Mouse (Mus musculus): ENCODE measurements around the gene Tmcc3. TPM values are rescaled to one million over a fixed set of nuclear protein-coding genes. Genes with fewer than 3 reads are reported as not detected.

The Tmcc3 gene
- total RNA-seq, 1 experiment, result 7.0 TPM

GRCm38 (mm10) chr10:94581384-94581783 is 269.6 kb downstream of the Tmcc3 start:
- no peaks in the 10 kb centered on the region for H3K9me3 ChIP-seq (ENCODE audit: control insufficient read depth, insufficient read depth, low read depth, low read length)
- no peaks in the 10 kb centered on the region; the same call in 1 of the 2 replicates for H3K36me3 ChIP-seq (ENCODE audit: control insufficient read depth, insufficient read depth, low read length, poor library complexity, severe bottlenecking)
- H3K9ac ChIP-seq (ENCODE audit: insufficient read depth, low read depth, low read length, poor library complexity, severe bottlenecking), result no peak overlapping the region
- no peak for DNase-seq (ENCODE audit: low read depth, low spot score)
- no peaks in the 10 kb centered on the region for H3K4me1 ChIP-seq (ENCODE audit: control insufficient read depth in 2 of 2, insufficient read depth in 2 of 2, low read length in 2 of 2, poor library complexity in 1 of 2)
- no peak overlapping the region for H3K27ac ChIP-seq (ENCODE audit: insufficient read depth, low read depth, low read length, poor library complexity, severe bottlenecking)
- in situ Hi-C loops (cut with MboI; ENCODE audit: low sequenced_read_pairs in 2 of 2, unreplicated experiment in 2 of 2), result no loop called here
- TF ChIP-seq ZC3H11A (IDR thresholded peaks at IDR 0.05; ENCODE audit: borderline replicate concordance, low read depth, low read length) (no peak), CHD2 (IDR thresholded peaks at IDR 0.05; ENCODE audit: low read depth, low read length) (no peak), HCFC1 (IDR thresholded peaks at IDR 0.05; ENCODE audit: borderline replicate concordance, insufficient read depth, low read length) (no peak), ZNF384 (IDR thresholded peaks at IDR 0.05; ENCODE audit: low read depth, low read length) (no peak), MAFK (IDR thresholded peaks at IDR 0.05; ENCODE audit: insufficient read depth, low read depth, low read length) (no peak)
- no peak overlapping the region for H3K4me3 ChIP-seq (ENCODE audit: insufficient read depth in 1 of 2, low read depth in 1 of 2, low read length in 2 of 2, poor library complexity in 1 of 2, severe bottlenecking in 1 of 2)

GRCm38 (mm10) chr10:94583714-94584113 is 272.0 kb downstream of the Tmcc3 start:
- Histone ChIP-seq H3K36me3 (ENCODE audit: control insufficient read depth, insufficient read depth, low read length, poor library complexity, severe bottlenecking) (no peaks in the 10 kb centered on the region; the same call in 1 of the 2 replicates), H3K4me1 (ENCODE audit: control insufficient read depth in 2 of 2, insufficient read depth in 2 of 2, low read length in 2 of 2, poor library complexity in 1 of 2) (peaks cover 0 to 1% of the 10 kb centered on the region in 2 experiments; a peak in 1 of 4 replicates), H3K9me3 (ENCODE audit: control insufficient read depth, insufficient read depth, low read depth, low read length) (no peaks in the 10 kb centered on the region), H3K27ac (ENCODE audit: insufficient read depth, low read depth, low read length, poor library complexity, severe bottlenecking) (no peak overlapping the region), H3K9ac (ENCODE audit: insufficient read depth, low read depth, low read length, poor library complexity, severe bottlenecking) (no peak overlapping the region), H3K4me3 (ENCODE audit: insufficient read depth in 1 of 2, low read depth in 1 of 2, low read length in 2 of 2, poor library complexity in 1 of 2, severe bottlenecking in 1 of 2) (no peak overlapping the region)
- in situ Hi-C loops (cut with MboI; ENCODE audit: low sequenced_read_pairs in 2 of 2, unreplicated experiment in 2 of 2), result no loop called here
- no peak for DNase-seq (ENCODE audit: low read depth, low spot score)
- TF ChIP-seq CHD2 (IDR thresholded peaks at IDR 0.05; ENCODE audit: low read depth, low read length), result no peak
- no peak for TF ChIP-seq ZC3H11A (IDR thresholded peaks at IDR 0.05; ENCODE audit: borderline replicate concordance, low read depth, low read length)
- no peak for TF ChIP-seq HCFC1 (IDR thresholded peaks at IDR 0.05; ENCODE audit: borderline replicate concordance, insufficient read depth, low read length)
- no peak for TF ChIP-seq ZNF384 (IDR thresholded peaks at IDR 0.05; ENCODE audit: low read depth, low read length)
- no peak for TF ChIP-seq MAFK (IDR thresholded peaks at IDR 0.05; ENCODE audit: insufficient read depth, low read depth, low read length)

GRCm38 (mm10) chr10:94584851-94585359 is 273.2 kb downstream of the Tmcc3 start:
- H3K27ac ChIP-seq (ENCODE audit: insufficient read depth, low read depth, low read length, poor library complexity, severe bottlenecking), result no peak overlapping the region
- in situ Hi-C loops (cut with MboI; ENCODE audit: low sequenced_read_pairs in 2 of 2, unreplicated experiment in 2 of 2), result no loop called here
- H3K9ac ChIP-seq (ENCODE audit: insufficient read depth, low read depth, low read length, poor library complexity, severe bottlenecking), result no peak overlapping the region
- H3K4me1 ChIP-seq (ENCODE audit: control insufficient read depth in 2 of 2, insufficient read depth in 2 of 2, low read length in 2 of 2, poor library complexity in 1 of 2), result peaks cover 0 to 6% of the 10 kb centered on the region in 2 experiments; a peak in 1 of 4 replicates
- H3K4me3 ChIP-seq (ENCODE audit: insufficient read depth in 1 of 2, low read depth in 1 of 2, low read length in 2 of 2, poor library complexity in 1 of 2, severe bottlenecking in 1 of 2), result no peak overlapping the region
- no peaks in the 10 kb centered on the region for H3K9me3 ChIP-seq (ENCODE audit: control insufficient read depth, insufficient read depth, low read depth, low read length)
- no peaks in the 10 kb centered on the region; the same call in 1 of the 2 replicates for H3K36me3 ChIP-seq (ENCODE audit: control insufficient read depth, insufficient read depth, low read length, poor library complexity, severe bottlenecking)
- TF ChIP-seq CHD2 (IDR thresholded peaks at IDR 0.05; ENCODE audit: low read depth, low read length) (no peak), ZC3H11A (IDR thresholded peaks at IDR 0.05; ENCODE audit: borderline replicate concordance, low read depth, low read length) (no peak)
- DNase-seq (ENCODE audit: low read depth, low spot score), result no peak

GRCm38 (mm10) chr10:94585819-94586218 is 274.1 kb downstream of the Tmcc3 start:
- Histone ChIP-seq H3K27ac (ENCODE audit: insufficient read depth, low read depth, low read length, poor library complexity, severe bottlenecking) (no peak overlapping the region), H3K4me1 (ENCODE audit: control insufficient read depth in 2 of 2, insufficient read depth in 2 of 2, low read length in 2 of 2, poor library complexity in 1 of 2) (peaks cover 0 to 6% of the 10 kb centered on the region in 2 experiments; a peak in 1 of 4 replicates), H3K4me3 (ENCODE audit: insufficient read depth in 1 of 2, low read depth in 1 of 2, low read length in 2 of 2, poor library complexity in 1 of 2, severe bottlenecking in 1 of 2) (no peak overlapping the region), H3K36me3 (ENCODE audit: control insufficient read depth, insufficient read depth, low read length, poor library complexity, severe bottlenecking) (no peaks in the 10 kb centered on the region; the same call in 1 of the 2 replicates), H3K9me3 (ENCODE audit: control insufficient read depth, insufficient read depth, low read depth, low read length) (no peaks in the 10 kb centered on the region), H3K9ac (ENCODE audit: insufficient read depth, low read depth, low read length, poor library complexity, severe bottlenecking) (no peak overlapping the region)
- TF ChIP-seq MAFK (IDR thresholded peaks at IDR 0.05; ENCODE audit: insufficient read depth, low read depth, low read length), result no peak
- TF ChIP-seq CHD2 (IDR thresholded peaks at IDR 0.05; ENCODE audit: low read depth, low read length), result no peak
- in situ Hi-C loops (cut with MboI; ENCODE audit: low sequenced_read_pairs in 2 of 2, unreplicated experiment in 2 of 2), result no loop called here
- DNase-seq (ENCODE audit: low read depth, low spot score), result no peak

GRCm38 (mm10) chr10:94588976-94589375 is 277.2 kb downstream of the Tmcc3 start:
- no peak overlapping the region for H3K9ac ChIP-seq (ENCODE audit: insufficient read depth, low read depth, low read length, poor library complexity, severe bottlenecking)
- H3K4me1 ChIP-seq (ENCODE audit: control insufficient read depth in 2 of 2, insufficient read depth in 2 of 2, low read length in 2 of 2, poor library complexity in 1 of 2), result peaks cover 0 to 6% of the 10 kb centered on the region in 2 experiments; a peak in 1 of 4 replicates
- no peak overlapping the region for H3K27ac ChIP-seq (ENCODE audit: insufficient read depth, low read depth, low read length, poor library complexity, severe bottlenecking)
- H3K4me3 ChIP-seq (ENCODE audit: insufficient read depth in 1 of 2, low read depth in 1 of 2, low read length in 2 of 2, poor library complexity in 1 of 2, severe bottlenecking in 1 of 2), result no peak overlapping the region
- no peaks in the 10 kb centered on the region for H3K9me3 ChIP-seq (ENCODE audit: control insufficient read depth, insufficient read depth, low read depth, low read length)
- DNase-seq (ENCODE audit: low read depth, low spot score), result no peak
- in situ Hi-C loops (cut with MboI; ENCODE audit: low sequenced_read_pairs in 2 of 2, unreplicated experiment in 2 of 2), result no loop called here
- TF ChIP-seq HCFC1 (IDR thresholded peaks at IDR 0.05; ENCODE audit: borderline replicate concordance, insufficient read depth, low read length) (no peak), MAFK (IDR thresholded peaks at IDR 0.05; ENCODE audit: insufficient read depth, low read depth, low read length) (no peak), ZNF384 (IDR thresholded peaks at IDR 0.05; ENCODE audit: low read depth, low read length) (no peak), ZC3H11A (IDR thresholded peaks at IDR 0.05; ENCODE audit: borderline replicate concordance, low read depth, low read length) (no peak), CHD2 (IDR thresholded peaks at IDR 0.05; ENCODE audit: low read depth, low read length) (no peak)
- H3K36me3 ChIP-seq (ENCODE audit: control insufficient read depth, insufficient read depth, low read length, poor library complexity, severe bottlenecking), result no peaks in the 10 kb centered on the region; the same call in 1 of the 2 replicates
